Mouse (Mus musculus) hematopoietic stem cell, adult 5-6 weeks (primary cell): Measurements from ENCODE around the gene Shisa8. TPM values are rescaled to one million over a fixed set of nuclear protein-coding genes. Genes with fewer than 3 reads are reported as not detected.

Experiments used
- ATAC-seq, 2 experiments: fragments of 125-278 bp in 1 of 2; replicated peaks in 1 of 2; 2 replicates each; pipeline ENCODE4 v1.8.0; 2016 to 2017; ENCODE audit warnings: inconsistent platforms in 2 of 2, mild to moderate bottlenecking in 2 of 2, moderate number of reproducible peaks in 2 of 2, low read depth in 1 of 2, moderate TSS enrichment in 1 of 2; ENCODE audit not compliant: low FRiP score in 2 of 2, poor library complexity in 2 of 2, severe bottlenecking in 2 of 2, insufficient read depth in 1 of 2, low TSS enrichment in 1 of 2
- total RNA-seq: library from RNA; stranded (forward); fragments of 172-1452, 232-1000 nt; gene quantifications from 2 replicates; pipeline ENCODE4 v1.2.3, GENCODE M21; 2017

Shisa8 gene
- total RNA-seq, 1 experiment from 2014 or later, result 9.3 TPM

DNA sequence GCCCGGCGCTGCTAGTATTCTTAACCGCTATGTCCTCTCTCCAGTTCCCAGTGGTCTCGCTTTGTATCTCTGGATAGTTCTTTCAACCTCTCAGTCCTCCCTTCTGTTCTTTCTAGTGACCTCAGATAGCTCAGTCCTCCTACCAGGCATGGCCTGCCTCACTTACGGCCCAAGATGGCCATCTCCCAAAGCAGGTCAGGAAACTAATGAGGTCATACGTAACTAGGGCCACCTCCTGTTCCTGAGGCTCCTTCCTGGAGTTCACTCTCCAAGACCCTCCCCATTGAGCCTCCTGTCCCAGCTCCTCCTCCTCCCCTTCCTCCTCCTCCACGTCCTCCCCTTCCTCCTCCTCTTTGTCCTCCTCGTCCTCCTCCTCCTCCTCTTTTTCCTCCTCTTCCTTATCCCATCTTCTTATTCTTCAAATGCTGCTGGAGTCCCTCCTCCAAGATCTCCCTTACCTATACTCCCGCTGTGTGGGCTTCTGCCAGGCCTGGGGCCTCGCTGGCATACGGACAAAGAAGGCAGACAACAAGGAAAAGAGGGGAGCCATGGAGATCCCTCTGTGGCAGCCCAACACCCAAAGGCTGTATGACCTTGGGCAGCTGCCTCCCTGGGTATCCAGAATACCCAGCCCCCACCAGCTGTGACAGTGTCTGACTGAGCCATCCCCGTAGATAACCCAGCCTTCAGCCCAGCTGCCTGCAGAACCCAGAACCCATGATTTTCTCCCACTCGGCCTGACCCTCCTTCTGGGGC, 3.1 kb downstream of the Shisa8 start:
- no peak for ATAC-seq

DNA sequence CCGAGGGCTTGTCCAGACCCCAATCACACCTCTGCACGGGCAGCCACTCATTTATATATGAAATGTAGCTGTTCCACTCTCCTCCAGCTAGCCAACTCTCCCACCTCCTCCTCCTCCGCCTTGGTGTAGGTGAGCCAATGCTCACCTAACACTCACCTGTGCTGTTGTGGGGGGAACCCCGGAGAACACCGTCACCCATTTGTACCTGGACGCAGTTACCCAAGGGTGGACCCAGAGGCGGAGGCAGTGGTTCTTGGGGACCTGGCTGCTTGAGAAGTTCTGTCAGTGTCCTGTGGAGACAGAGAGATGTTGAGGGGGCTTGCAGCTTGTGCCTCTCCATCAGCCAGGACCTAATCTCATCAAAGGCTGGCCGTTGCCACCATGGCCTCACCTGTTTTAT, 4.3 kb downstream of the Shisa8 start:
- ATAC-seq, result no peak

DNA sequence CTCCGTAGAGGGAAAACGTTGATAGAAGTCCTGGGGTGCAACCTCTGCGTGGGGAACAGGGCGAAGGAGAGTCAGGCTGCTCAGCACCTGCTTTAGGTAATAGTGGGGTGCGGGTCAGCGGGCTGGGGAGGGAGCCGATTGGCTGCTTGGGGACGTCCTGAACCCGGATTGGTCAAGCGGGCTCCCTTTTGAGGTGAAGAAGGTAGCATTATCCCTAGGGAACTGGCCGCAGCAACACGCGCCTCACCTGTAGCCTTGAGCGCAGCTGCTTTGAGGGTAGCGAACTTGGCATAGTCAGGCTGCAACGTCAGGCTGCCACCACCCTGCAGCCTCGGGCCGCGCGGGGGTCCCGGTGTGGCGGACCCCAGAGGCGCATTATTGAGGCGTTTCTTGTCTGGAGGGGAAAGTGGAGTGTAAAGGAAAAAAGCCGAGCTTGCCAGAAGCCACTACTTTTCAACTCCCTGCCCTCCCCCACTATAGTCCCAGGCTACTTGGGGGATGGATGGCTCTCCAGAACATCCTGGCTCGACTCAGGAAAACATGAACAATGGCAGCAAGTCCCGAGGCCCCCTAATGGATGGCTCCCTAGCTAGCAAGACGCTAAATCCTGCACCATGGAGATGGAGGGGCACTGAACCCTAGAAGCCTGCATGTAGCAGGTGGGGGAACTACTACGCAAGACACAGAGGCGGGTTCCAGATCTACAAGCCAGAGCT, 5.0 kb downstream of the Shisa8 start:
- no peak for ATAC-seq

DNA sequence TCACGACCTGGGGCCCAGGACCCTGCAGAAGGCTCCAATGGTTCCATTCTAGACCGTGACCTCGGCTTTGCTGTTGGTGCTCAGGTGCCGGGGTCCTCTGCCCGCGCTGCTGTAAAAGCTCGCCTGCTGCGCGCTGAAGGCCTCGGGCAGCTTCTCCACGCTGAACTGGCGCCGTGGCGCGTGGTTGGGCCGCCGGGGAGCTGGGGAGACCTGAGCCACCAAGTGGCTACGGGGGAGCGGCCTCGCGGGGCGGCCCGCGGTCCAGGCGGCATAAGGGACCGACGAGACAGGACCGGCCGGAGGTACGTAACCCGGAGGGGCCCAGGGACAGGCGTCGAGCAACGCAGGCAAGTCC, 5.5 kb downstream of the Shisa8 start:
- ATAC-seq, result no peak

DNA sequence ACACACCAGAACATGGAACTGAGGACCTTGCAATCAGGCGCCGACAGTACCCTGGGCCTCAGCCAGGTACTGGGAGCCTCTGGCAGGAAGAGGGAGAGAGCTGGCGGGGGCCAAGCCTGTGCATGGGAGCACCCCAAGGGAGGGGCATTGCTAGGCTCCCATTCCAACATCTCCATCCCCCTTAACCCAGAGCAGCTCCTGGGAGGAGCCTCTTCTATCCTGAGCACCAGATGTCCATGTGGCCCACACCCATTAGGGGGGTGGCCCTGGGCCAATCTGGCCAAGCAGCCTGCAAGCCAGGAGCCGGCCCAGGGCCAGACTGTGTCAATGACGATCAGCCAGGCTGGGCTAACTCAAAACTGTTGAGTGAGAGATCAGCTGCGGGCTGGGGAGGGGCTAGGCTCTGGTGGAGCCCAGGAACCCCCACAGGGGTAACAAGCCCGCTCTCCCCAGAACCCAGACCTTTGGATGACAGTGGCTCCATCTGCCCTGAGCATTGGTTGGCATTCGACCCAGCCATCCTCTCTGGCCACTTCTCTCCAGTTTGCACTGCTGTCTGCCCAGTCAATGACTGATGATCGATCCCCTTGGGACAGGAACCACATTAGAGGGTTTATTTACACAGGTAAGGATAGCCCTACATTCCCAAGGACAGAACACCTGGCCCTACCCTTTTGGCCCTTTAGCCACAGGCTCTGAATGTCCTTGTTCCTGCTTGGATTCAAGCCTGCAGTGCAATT, 6.1 kb downstream of the Shisa8 start:
- no peak for ATAC-seq

DNA sequence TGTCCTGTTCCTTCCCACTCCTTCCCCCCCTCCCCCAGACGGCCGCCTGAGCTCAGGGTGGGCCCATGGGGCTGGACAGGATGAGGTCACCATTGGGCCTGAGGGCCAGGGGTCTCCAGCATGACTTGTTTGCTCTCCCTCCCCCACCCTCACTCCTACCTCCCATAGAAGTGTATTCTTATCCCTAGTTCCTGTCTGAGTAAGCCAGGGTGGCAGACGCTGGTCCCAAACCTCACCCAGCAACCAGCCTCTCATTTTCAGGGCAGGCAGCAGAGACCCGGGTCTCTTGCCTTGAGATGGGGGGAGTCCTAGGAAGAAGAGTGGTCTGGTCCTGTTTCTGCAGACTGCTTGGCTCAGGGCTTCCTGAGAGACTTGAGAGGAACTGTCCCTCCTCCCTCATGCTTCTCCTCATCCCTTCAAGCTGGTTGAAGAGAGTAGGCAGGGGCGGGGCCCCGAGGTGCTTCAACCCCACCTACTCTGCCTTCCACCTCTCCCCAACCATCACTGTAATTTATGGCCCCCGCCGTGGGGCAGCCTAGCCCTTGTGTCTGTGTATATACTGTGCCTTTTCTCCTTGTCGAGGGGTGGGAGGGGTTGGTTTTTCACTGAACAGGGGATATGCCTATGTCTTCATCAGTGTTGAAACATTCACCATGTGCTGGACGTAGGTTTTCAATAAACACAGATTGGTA, 7.8 kb downstream of the Shisa8 start:
- ATAC-seq, result no peak

DNA sequence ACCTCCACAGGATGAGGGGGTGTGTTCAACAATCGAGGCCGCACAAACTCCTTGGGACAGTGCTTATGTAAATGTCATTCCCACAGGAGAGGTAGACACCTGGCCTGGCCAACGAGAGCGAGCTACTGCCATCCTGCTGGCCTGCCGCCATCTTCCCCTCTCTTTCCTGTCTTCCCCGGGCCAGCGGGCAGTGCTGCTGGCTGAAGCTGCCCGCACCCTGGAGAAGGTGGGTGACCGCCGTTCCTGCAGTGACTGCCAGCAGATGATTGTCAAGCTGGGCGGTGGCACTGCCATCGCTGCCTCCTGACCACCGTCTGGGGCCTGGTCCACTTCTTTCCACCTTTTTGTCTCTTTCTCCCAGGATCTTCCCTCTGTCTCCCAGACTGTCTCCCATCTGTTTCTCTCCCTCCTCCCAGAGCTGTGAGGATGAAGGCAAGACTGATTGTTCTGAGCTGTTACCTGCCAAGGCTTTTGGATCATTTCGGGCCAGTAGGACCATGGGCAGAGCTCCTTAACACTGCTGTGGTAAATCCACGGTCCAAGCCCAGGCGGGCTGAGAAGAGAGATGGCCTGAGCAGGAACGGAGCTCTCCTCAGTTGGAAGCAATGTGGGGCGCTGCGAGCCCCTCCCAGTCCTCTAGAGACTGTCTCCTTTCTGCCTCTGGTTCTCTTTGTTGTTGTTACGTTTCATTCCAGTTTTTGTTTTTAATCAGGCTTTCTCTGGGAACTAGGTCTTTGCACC, 8.8 kb downstream of the Shisa8 start:
- ATAC-seq, result no peak

DNA sequence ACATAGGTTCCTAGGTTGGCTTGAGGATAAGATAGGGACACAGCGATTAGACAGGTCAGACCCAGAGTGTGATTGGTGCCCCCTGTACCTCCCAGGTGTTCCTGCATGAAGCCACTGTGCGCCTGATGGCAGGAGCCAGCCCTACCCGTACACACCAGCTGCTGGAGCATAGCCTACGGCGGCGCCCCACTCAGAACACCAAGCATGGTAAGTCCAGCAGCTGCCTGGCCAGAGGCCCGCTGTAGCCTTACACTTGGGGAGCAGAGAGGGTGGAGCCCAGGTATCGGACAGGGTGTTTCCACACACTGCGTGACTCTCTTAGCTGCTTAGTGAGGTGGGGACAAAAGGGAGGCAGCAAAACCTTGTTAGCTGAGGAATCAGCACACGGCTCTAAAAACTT, 9.5 kb downstream of the Shisa8 start:
- no peak for ATAC-seq

DNA sequence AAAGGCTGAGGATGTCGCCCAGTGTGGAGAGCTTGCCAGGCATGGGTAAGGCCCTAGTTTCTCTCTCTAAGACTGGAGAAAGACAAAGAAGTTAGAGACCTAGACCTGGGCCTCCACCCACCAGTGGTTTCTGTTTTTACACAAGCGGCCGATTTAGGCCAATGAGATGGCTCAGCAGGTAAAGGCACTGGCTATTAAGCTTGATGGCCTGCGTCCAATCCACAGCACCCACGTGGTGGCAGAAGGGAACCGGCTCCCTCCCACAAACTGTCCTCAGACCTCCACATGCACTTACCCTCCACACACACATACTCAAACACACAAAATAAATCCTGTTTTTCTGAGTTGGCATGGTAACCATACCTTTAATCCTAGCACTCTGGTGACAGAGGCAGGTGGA, 10.5 kb downstream of the Shisa8 start:
- ATAC-seq, result no peak

DNA sequence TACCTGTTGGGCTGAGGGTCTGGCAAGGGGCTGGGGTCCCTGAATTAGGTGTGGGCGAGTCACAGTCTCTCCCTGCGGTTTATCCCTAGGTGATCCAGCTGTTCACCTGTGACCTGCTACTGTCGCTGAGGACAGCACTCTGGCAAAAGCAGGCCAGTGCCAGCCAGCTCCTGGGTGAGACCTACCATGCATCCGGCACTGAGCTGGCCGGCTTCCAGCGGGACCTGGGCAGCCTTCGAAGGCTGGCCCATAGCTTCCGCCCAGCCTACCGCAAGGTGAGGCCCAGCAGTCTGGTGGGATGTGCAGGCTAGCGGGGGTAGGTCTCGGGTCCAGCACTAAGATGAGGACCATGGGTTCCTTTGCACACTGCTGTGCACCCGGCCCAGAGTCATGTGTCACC, 13.1 kb downstream of the Shisa8 start:
- ATAC-seq, result 0 out of 4 replicates have a peak, but pooled peaks of 1 of the 2 experiments have one; percentile 2

DNA sequence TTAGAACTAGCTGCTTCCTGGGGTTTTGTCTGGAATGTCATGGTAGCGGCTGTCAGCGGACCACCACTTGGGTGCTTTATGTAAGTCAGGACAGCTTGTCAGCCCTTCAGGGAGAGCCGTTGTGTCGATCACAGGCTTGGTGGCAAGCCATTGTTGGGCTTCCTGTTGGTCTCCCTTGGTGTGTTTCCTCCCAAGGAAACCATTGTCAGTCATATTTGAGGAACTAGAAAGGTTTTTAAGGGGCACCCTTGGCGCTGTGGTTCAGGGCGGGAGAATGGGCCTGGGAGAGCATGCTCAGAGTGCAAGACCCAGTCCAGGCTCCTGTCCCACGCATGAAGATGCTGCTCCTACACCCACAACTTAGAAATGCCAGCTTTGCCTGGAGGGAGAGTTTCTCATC, 14.3 kb downstream of the Shisa8 start:
- peak; percentile 66 to 74 for ATAC-seq

DNA sequence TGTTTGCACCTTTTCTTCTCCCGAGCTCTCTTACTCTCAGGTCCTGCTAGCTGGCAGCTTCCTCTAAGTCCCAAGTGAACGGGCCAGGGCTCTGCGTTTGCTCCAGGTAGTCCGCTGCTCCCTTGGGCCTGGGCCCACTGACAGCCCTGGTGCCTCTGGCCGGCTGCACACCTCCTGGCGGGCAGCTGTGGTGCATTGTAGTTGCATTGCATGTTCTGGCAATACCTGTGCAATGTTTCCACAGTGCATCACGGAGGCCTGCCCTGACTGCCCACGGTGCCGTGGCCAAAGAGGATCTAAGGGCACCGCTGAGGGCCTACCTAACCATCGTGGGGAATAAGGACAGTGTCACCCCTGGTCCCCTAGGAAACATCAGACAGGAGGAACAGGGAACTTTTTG, 14.7 kb downstream of the Shisa8 start:
- peak; percentile 2 to 8; a peak in 1 of 4 replicates for ATAC-seq

DNA sequence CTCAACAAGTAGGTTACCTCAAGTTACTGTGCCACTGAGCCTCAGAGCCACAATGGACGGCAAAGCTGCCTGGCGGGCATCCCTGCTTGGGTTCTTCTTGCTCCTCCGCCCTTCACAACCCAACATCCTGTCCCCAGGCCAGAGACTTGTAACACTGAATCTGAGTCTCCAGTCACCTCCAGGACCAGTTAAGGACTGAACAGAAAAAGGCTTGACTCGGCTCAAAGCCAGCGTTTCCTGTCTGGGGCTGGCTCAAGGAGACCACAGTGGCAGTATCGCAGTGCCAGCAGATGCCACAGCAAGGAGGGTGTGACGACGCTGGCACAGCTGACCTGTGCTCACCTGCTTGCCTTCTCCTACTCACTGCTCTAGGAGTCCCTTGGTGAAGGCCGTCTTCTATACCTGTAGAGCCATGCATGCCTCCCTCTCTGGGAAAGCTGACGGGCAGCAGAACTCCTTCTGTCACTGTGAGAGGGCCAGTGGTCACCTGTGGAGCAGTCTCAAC, 15.3 kb downstream of the Shisa8 start:
- peak; percentile 34 to 44; a peak in 3 of 4 replicates for ATAC-seq

DNA sequence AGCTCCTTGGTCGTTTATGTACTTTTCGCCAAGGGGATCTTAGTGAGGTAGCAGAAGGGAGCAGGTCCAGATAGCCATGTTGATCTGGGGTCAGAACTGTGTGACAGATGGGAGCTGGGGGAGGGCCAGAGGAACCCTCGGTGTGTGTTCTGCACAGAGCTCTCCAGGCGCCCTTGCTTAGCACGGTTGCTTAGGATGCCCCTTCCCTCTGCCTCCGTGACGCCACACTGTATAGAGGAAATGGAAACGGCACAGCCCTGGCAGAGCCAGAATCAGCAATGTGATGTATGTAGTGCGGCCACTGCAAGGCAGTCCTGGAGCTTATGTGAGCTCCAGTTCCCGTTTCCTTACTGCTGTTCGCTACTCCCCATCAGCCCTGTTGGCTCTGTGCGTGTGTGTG, 16.3 kb downstream of the Shisa8 start:
- no peak for ATAC-seq

DNA sequence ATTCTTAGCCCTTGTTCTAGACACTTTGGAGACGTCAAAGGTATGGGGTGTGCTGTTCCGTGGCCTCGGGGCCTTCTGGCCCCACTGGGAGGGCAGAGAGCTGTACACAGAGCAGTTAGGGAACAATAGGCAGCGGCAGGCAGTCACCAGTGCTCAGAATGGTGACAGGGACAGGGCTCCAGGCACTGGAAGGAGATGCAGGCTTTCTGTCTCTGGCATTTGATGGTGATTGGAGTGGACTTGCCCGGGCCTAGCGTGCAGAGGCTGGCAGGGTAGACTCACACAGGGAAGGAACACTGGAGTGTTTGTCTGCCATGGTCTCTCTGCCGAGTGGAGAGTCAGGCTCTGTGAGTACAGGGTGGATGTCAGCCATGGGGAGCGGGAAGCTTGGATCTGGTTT, 20.0 kb downstream of the Shisa8 start:
- ATAC-seq, result no peak

DNA sequence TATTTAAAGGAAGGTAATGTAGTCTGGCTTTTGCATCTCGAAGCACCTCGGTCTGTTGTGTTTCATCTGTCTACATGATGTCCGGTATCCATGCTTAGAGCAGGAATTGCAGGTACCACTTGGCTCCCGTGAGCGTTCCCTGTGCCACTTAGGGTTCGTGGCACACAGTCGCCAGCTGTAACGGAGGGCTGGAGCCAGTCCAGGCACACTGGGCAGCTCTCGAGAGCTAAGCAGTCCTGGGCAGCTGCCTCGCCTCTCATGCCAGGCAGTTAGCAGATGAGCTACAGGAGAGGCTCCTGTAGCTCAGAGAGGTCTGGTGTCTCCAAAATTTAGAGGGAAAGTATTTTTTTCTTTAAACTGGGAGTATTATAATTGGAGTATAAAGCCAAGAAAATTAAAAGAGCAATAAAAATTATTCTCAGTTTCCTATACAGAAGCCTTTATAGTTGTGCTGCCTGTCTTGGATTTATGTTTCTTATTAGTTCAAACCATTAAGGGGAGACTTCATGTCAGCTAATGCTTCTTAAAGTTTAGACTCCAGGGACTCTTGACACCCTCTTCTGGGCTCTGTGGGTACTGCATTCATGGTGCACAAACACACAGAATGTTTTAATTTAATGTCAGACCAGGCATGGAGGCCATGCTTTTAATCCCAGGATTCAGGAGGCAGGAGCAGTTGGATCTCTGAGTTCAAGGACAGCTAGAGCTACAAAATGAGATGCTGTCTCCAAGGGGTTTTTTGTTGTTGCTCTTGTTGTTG, 24.0 kb downstream of the Shisa8 start:
- no peak for ATAC-seq
